Mouse (Mus musculus): ENCODE data around the gene Mcm2. TPM values are rescaled to one million over a fixed set of nuclear protein-coding genes. Genes with fewer than 3 reads are reported as not detected.

Gene Mcm2
- polyA plus RNA-seq, 1 experiment, result 42.1 TPM

DNA sequence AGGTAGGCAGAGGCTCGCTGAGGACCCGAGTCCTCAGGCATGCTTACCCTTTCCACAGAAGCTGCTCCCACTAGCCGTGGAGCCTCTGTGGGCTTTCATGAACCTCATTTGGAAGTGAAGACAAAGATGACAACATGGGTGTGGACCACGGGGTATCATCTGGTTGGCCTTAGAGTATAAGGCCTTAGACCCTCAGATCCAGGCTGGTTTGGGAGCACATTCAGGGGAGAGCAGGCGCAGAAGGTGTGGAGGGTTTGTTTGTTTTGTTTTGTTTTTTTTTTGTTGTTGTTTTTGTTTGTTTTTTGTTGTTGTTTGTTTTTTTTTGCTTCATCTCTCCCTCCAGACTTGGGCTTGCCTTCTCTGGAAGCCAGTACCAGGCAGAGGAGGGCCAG is 40.1 kb upstream of the Mcm2 start:
- Histone ChIP-seq H3K4me3 (no peak overlapping the region), H3K27me3 (ENCODE audit: control insufficient read depth, insufficient read depth, insufficient read length) (no peaks in the 10 kb centered on the region), H3K4me2 (ENCODE audit: low read depth) (peak overlapping the region; percentile 96), H3ac (ENCODE audit: control insufficient read depth, insufficient read length) (no peak overlapping the region), H3K36me3 (ENCODE audit: control insufficient read depth, insufficient read depth) (no peaks in the 10 kb centered on the region), H3K79me2 (ENCODE audit: control insufficient read depth, insufficient read depth) (no peaks in the 10 kb centered on the region)
- TF ChIP-seq REST (IDR thresholded peaks at IDR 0.05; ENCODE audit: insufficient read depth, insufficient read length) (no peak), MAX (IDR thresholded peaks at IDR 0.05; ENCODE audit: low read depth) (no peak), MYOG (IDR thresholded peaks at IDR 0.05; ENCODE audit: control insufficient read depth in 1 of 3, insufficient read depth in 1 of 3, insufficient read length in 2 of 3, low read depth in 2 of 3) (no peak), TCF12 (IDR thresholded peaks at IDR 0.05; ENCODE audit: insufficient read depth, poor library complexity, severe bottlenecking) (no peak), MYOD1 (IDR thresholded peaks at IDR 0.05; ENCODE audit: control insufficient read depth in 1 of 3, insufficient read length in 2 of 3, low read depth in 2 of 3) (no peak), TCF3 (IDR thresholded peaks at IDR 0.05; ENCODE audit: insufficient read length, low read depth) (no peak), E2F4 (IDR thresholded peaks at IDR 0.05; ENCODE audit: insufficient read depth) (no peak), SRF (IDR thresholded peaks at IDR 0.05; ENCODE audit: control insufficient read depth, insufficient read length, low read depth) (no peak), CEBPB (IDR thresholded peaks at IDR 0.05; ENCODE audit: insufficient read depth, poor library complexity, severe bottlenecking) (no peak), POLR2A (IDR thresholded peaks at IDR 0.05; ENCODE audit: insufficient read length, low read depth) (no peak)

DNA sequence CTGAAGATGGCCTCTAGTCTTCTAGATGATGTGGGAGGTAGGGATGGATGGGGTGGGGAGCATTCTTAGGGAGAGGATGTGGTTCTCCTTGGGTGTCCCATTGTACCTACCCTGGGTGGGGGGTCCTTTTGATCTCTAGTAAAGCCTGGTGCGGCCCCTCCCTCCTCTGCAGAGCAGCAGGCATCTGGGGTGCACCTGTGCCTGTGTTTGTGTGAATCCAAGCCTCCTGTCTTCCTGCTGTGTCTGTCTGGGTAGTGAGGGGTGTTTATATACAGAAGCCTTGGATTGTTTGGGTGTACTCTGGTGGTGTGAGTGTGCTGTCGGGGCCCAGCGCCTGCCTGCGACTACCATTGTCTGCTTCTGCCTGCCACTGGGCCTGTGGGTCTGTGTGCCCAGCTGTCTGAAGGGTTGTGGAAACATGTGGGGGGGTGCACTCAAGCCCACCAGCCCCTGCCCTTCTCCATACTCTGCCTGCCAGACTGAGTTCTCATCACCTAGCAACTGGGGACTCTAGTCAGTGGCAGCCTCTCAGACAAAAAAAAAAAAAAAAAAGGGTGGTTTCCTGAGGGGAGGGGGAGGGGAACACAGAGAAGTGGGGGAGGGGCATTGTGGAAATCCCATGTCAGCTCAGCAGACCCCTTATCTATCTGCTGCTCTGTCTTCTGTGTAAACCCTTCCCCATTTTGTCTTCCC is 39.5 kb upstream of the Mcm2 start:
- Histone ChIP-seq H3K27me3 (ENCODE audit: control insufficient read depth, insufficient read depth, insufficient read length) (no peaks in the 10 kb centered on the region), H3K4me3 (no peak overlapping the region), H3K36me3 (ENCODE audit: control insufficient read depth, insufficient read depth) (no peaks in the 10 kb centered on the region), H3K79me2 (ENCODE audit: control insufficient read depth, insufficient read depth) (no peaks in the 10 kb centered on the region), H3K4me2 (ENCODE audit: low read depth) (no peak overlapping the region), H3ac (ENCODE audit: control insufficient read depth, insufficient read length) (no peak overlapping the region)
- TF ChIP-seq CEBPB (IDR thresholded peaks at IDR 0.05; ENCODE audit: insufficient read depth, poor library complexity, severe bottlenecking) (no peak), MYOG (IDR thresholded peaks at IDR 0.05; ENCODE audit: control insufficient read depth in 1 of 3, insufficient read depth in 1 of 3, insufficient read length in 2 of 3, low read depth in 2 of 3) (no peak), USF1 (IDR thresholded peaks at IDR 0.05; ENCODE audit: low read depth) (no peak), TCF12 (IDR thresholded peaks at IDR 0.05; ENCODE audit: insufficient read depth, poor library complexity, severe bottlenecking) (no peak), TCF3 (IDR thresholded peaks at IDR 0.05; ENCODE audit: insufficient read length, low read depth) (no peak), SRF (IDR thresholded peaks at IDR 0.05; ENCODE audit: control insufficient read depth, insufficient read length, low read depth) (no peak), E2F4 (IDR thresholded peaks at IDR 0.05; ENCODE audit: insufficient read depth) (no peak), POLR2AphosphoS2 (IDR thresholded peaks at IDR 0.05; ENCODE audit: insufficient read length, low read depth) (no peak)

DNA sequence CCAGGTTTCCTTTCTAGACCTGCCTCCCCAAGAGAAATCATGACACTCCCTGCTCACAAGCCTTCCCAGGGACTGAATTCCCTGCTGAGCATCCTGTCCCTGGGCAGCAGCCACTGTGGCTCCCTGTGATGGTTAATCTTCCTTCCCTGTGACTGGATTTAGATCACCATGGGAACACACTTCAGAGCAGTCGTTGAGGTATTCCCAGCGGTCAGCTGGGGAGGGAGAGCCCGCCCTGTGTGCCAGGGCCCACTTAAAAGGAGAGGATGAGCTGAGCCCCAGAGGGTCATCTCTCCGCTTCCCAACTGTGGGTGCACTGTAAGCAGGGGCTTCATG is 38.6 kb upstream of the Mcm2 start:
- Histone ChIP-seq H3K79me2 (ENCODE audit: control insufficient read depth, insufficient read depth) (no peaks in the 10 kb centered on the region), H3K4me3 (no peak overlapping the region), H3K27me3 (ENCODE audit: control insufficient read depth, insufficient read depth, insufficient read length) (no peaks in the 10 kb centered on the region), H3K4me2 (ENCODE audit: low read depth) (no peak overlapping the region), H3ac (ENCODE audit: control insufficient read depth, insufficient read length) (no peak overlapping the region), H3K36me3 (ENCODE audit: control insufficient read depth, insufficient read depth) (no peaks in the 10 kb centered on the region)
- TF ChIP-seq MYOD1 (IDR thresholded peaks at IDR 0.05; ENCODE audit: control insufficient read depth in 1 of 3, insufficient read length in 2 of 3, low read depth in 2 of 3) (no peak), E2F4 (IDR thresholded peaks at IDR 0.05; ENCODE audit: insufficient read depth) (no peak), USF1 (IDR thresholded peaks at IDR 0.05; ENCODE audit: low read depth) (no peak), REST (IDR thresholded peaks at IDR 0.05; ENCODE audit: insufficient read depth, insufficient read length) (no peak), POLR2AphosphoS2 (IDR thresholded peaks at IDR 0.05; ENCODE audit: insufficient read length, low read depth) (no peak), MAX (IDR thresholded peaks at IDR 0.05; ENCODE audit: low read depth) (no peak), MYOG (IDR thresholded peaks at IDR 0.05; ENCODE audit: control insufficient read depth in 1 of 3, insufficient read depth in 1 of 3, insufficient read length in 2 of 3, low read depth in 2 of 3) (no peak), TCF12 (IDR thresholded peaks at IDR 0.05; ENCODE audit: insufficient read depth, poor library complexity, severe bottlenecking) (no peak), CEBPB (IDR thresholded peaks at IDR 0.05; ENCODE audit: insufficient read depth, poor library complexity, severe bottlenecking) (no peak), POLR2A (IDR thresholded peaks at IDR 0.05; ENCODE audit: insufficient read length, low read depth) (no peak), TCF3 (IDR thresholded peaks at IDR 0.05; ENCODE audit: insufficient read length, low read depth) (no peak), SRF (IDR thresholded peaks at IDR 0.05; ENCODE audit: control insufficient read depth, insufficient read length, low read depth) (no peak)

DNA sequence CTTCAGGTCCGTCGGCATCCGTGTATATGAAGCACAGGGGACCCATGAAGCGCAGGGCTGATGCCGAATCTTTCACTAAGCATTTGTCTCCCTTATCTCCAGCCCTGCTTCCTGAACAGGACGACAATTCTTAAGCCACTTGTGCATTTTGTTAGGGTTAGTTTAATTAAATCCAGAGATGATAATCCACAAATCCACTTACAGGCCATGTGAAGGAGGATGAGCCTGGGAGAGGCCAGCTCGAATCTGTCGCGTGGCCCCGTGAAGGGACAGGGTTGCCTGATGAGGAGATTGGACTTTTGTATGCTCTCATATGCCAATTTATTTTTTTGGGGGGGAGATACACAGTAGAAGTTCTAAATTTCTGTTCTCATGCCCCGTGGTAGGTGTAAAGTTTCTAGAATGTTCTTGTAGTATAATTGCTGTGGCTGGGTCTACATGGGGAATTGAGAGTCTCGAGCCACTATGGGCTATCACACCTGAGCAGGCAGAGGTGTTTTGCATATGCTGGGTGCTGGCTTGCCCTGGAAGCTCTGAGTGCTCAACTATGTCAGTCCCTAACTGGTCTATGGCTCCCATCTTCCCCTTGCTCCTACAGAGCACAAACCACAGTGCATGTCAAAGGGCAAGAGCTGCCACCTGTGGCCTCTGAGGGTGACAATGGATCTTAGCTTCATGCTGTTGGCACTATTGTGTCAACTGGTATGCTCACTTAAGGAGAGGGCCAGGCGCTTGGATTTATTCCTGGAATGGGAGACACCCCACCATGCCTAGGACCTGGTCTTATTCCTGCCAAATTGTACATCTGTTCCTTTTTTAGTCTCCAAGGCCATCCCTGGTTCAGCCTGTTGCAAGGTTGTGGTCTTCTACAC is 38.0 kb upstream of the Mcm2 start:
- TF ChIP-seq MYOD1 (IDR thresholded peaks at IDR 0.05; ENCODE audit: control insufficient read depth in 1 of 3, insufficient read length in 2 of 3, low read depth in 2 of 3), result peak in 1 of 3 experiments; percentile 2
- no peak for TF ChIP-seq POLR2AphosphoS2 (IDR thresholded peaks at IDR 0.05; ENCODE audit: insufficient read length, low read depth)
- no peak for TF ChIP-seq E2F4 (IDR thresholded peaks at IDR 0.05; ENCODE audit: insufficient read depth)
- TF ChIP-seq MYOG (IDR thresholded peaks at IDR 0.05; ENCODE audit: control insufficient read depth in 1 of 3, insufficient read depth in 1 of 3, insufficient read length in 2 of 3, low read depth in 2 of 3), result no peak
- no peak for TF ChIP-seq TCF12 (IDR thresholded peaks at IDR 0.05; ENCODE audit: insufficient read depth, poor library complexity, severe bottlenecking)
- no peaks in the 10 kb centered on the region for H3K27me3 ChIP-seq (ENCODE audit: control insufficient read depth, insufficient read depth, insufficient read length)
- H3ac ChIP-seq (ENCODE audit: control insufficient read depth, insufficient read length), result no peak overlapping the region
- no peak overlapping the region for H3K4me2 ChIP-seq (ENCODE audit: low read depth)
- H3K4me3 ChIP-seq, result no peak overlapping the region
- H3K79me2 ChIP-seq (ENCODE audit: control insufficient read depth, insufficient read depth), result no peaks in the 10 kb centered on the region
- no peaks in the 10 kb centered on the region for H3K36me3 ChIP-seq (ENCODE audit: control insufficient read depth, insufficient read depth)
